Mouse (Mus musculus): ENCODE measurements around the gene Art4. TPM values are rescaled to one million over a fixed set of nuclear protein-coding genes. Genes with fewer than 3 reads are reported as not detected.

The Art4 gene
- polyA plus RNA-seq, 1 experiment, result 12.8 TPM

DNA sequence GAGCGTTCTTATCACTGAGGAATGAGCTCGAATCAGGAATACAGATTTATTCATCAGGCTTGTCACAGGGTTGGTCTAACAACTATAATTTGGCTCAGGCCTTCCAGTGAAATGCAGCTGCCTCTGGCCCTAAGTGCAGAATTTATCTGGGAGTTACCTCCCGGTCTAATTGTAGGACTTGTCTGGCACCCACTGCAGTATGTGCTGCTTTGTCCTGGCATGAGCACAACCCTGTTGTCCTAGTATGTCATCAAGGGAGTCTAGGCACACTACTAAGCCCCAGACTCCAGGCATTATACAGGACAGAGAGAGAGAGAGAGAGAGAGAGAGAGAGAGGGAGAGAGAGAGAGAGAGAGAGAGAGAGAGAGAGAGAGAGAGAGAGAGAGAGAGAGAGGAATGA lies 20.2 kb downstream of the Art4 start:
- TF ChIP-seq CTCF (IDR thresholded peaks at IDR 0.05; ENCODE audit: borderline replicate concordance, control insufficient read depth, extremely low read depth, insufficient read depth, low read length, poor library complexity) (no peak), POLR2A (IDR thresholded peaks at IDR 0.05; ENCODE audit: control insufficient read depth, extremely low read depth, insufficient read depth, low read length, poor library complexity) (no peak)
- 93% methylated on average over 3 of the region's 3 CpGs for WGBS
- no peak for DNase-seq
- Histone ChIP-seq H3K36me3 (ENCODE audit: control insufficient read depth, insufficient read depth, low read length) (no peaks in the 10 kb centered on the region), H3K27ac (ENCODE audit: control insufficient read depth, insufficient read depth, low read length) (no peak overlapping the region), H3K4me1 (replicated peaks; ENCODE audit: control insufficient read depth, insufficient read depth, low read length) (0 out of 2 replicates have a peak, but pooled peaks cover 2% of the 10 kb centered on the region), H3K4me3 (ENCODE audit: control insufficient read depth, insufficient read depth, low read length) (no peak overlapping the region), H3K27me3 (ENCODE audit: control insufficient read depth, insufficient read depth, low read length) (no peaks in the 10 kb centered on the region)

DNA sequence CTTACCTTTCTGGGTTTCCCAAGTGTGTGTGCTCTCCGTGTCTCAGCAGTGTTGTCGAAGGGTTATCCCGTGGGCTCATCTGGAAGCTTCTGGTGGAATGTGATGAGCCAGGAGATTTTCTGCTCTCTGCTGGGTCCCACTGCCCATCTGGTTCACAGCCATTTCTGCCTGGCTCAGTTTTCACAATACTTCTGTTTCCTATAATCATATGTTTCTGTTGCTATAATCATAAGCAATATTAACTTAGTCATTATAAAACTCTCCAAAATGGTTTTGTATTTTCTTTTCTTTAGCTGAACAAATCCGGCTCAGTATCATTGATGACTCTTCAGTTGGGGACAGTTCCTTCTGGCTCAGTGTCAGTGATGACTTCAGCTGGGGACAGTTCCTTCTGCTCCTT lies 22.2 kb downstream of the Art4 start, which contains the start of gene Smco3:
TSS of gene Smco3 (minus strand) at position 101 of the 400 bp plus-strand sequence.
- TF ChIP-seq POLR2A (IDR thresholded peaks at IDR 0.05; ENCODE audit: control insufficient read depth, extremely low read depth, insufficient read depth, low read length, poor library complexity) (no peak), CTCF (IDR thresholded peaks at IDR 0.05; ENCODE audit: borderline replicate concordance, control insufficient read depth, extremely low read depth, insufficient read depth, low read length, poor library complexity) (no peak)
- DNase-seq, result no peak
- Histone ChIP-seq H3K4me3 (ENCODE audit: control insufficient read depth, insufficient read depth, low read length) (no peak within 1 kb of the TSS), H3K27me3 (ENCODE audit: control insufficient read depth, insufficient read depth, low read length) (no peaks in the 10 kb centered on the region), H3K36me3 (ENCODE audit: control insufficient read depth, insufficient read depth, low read length) (no peaks in the 10 kb centered on the region), H3K4me1 (replicated peaks; ENCODE audit: control insufficient read depth, insufficient read depth, low read length) (peaks cover 15% of the 10 kb centered on the region), H3K27ac (ENCODE audit: control insufficient read depth, insufficient read depth, low read length) (no peak within 1 kb of the TSS)
- 90% methylated on average over 4 of the region's 4 CpGs for WGBS

DNA sequence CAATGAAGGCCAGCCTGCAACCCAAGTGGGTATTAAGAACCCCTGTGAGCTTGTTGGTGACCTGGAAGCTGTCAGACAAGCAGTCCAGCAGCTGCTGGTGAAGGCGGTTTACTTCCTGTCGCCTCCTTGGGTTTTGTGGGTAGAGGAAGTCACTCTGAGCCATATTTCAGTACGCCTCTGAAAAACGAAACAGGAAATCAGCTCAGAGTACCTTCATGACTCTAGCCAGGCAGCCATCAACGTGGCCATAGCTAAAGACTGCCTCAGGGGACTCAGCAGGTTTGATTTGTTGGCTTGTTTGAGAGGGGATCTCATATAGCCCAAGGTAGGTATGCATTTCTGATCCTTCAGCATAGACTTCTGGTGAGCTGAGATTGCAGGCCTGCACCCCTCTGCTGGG lies 25.8 kb downstream of the Art4 start:
- 8% methylated on average over 5 of the region's 5 CpGs for WGBS
- no peak for TF ChIP-seq CTCF (IDR thresholded peaks at IDR 0.05; ENCODE audit: borderline replicate concordance, control insufficient read depth, extremely low read depth, insufficient read depth, low read length, poor library complexity)
- no peak for TF ChIP-seq POLR2A (IDR thresholded peaks at IDR 0.05; ENCODE audit: control insufficient read depth, extremely low read depth, insufficient read depth, low read length, poor library complexity)
- no peak overlapping the region for H3K4me3 ChIP-seq (ENCODE audit: control insufficient read depth, insufficient read depth, low read length)
- DNase-seq, result peak; percentile 43
- no peaks in the 10 kb centered on the region for H3K27me3 ChIP-seq (ENCODE audit: control insufficient read depth, insufficient read depth, low read length)
- H3K36me3 ChIP-seq (ENCODE audit: control insufficient read depth, insufficient read depth, low read length), result no peaks in the 10 kb centered on the region
- H3K4me1 ChIP-seq (replicated peaks; ENCODE audit: control insufficient read depth, insufficient read depth, low read length), result peaks cover 15% of the 10 kb centered on the region
- H3K27ac ChIP-seq (ENCODE audit: control insufficient read depth, insufficient read depth, low read length), result peak overlapping the region; percentile 60

DNA sequence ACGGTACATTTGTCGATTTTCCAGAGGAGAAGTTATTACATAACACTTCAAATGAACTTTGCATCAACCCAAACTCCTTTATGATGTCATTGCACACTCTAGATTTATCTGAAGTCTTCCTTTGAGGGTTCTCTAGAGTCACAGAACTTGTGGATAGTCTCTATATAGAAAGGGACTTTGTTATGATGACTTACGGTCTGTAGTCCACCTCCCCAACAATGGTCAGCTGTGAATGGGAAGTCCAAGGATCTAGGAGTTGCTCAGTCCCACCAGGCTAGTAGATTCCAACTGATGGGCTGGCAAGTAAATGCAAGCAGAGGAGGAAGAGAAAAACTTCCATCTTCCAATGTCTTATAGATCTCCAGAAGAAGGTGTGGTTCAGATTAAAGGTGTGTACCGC lies 28.9 kb downstream of the Art4 start:
- TF ChIP-seq POLR2A (IDR thresholded peaks at IDR 0.05; ENCODE audit: control insufficient read depth, extremely low read depth, insufficient read depth, low read length, poor library complexity) (no peak), CTCF (IDR thresholded peaks at IDR 0.05; ENCODE audit: borderline replicate concordance, control insufficient read depth, extremely low read depth, insufficient read depth, low read length, poor library complexity) (no peak)
- 39% methylated on average over 4 of the region's 4 CpGs for WGBS
- DNase-seq, result no peak
- H3K36me3 ChIP-seq (ENCODE audit: control insufficient read depth, insufficient read depth, low read length), result peaks cover 16% of the 10 kb centered on the region
- H3K27me3 ChIP-seq (ENCODE audit: control insufficient read depth, insufficient read depth, low read length), result no peaks in the 10 kb centered on the region
- H3K4me3 ChIP-seq (ENCODE audit: control insufficient read depth, insufficient read depth, low read length), result no peak overlapping the region
- no peak overlapping the region for H3K27ac ChIP-seq (ENCODE audit: control insufficient read depth, insufficient read depth, low read length)
- H3K4me1 ChIP-seq (replicated peaks; ENCODE audit: control insufficient read depth, insufficient read depth, low read length), result peaks cover 15% of the 10 kb centered on the region

DNA sequence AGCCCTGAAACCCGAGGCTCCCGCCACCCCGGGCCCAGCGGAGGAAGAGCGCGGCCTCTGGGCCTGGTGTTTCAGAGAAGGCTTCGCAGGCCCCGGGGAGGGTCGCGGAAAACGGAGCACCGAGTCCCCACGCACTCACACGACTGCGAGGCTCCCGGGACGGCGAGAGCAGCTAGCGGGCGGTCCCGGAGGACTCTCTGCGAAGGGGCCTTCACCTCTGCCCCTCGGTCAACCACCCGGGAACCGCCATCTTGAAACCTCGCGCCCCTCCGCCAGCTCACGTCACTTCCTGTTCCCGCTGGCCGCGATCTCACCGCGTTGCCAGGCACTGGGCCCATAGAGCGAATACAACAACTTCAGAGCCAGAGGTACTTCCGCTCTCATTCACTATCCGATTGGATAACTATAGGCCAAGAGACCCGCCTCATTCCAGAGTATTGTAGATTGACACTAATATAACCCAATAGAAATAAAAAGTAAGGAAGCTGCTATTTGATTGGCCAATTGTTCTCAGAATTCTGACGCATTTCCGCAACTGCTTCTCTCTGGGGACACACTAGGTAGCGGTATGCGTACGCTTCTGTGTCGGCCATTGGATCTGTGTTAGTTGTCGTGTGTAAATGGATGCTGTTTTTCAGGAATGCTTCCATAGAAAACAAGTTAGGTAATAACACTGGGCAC lies 29.5 kb downstream of the Art4 start, which contains the start of gene Wbp11:
TSS of gene Wbp11 (minus strand) at position 353 of the 681 bp plus-strand sequence.
- WGBS, result under 1% methylated on average over 45 of the region's 45 CpGs
- peak; percentile 66; the same call in 1 of the 2 replicates for TF ChIP-seq POLR2A (IDR thresholded peaks at IDR 0.05; ENCODE audit: control insufficient read depth, extremely low read depth, insufficient read depth, low read length, poor library complexity)
- no peak for TF ChIP-seq CTCF (IDR thresholded peaks at IDR 0.05; ENCODE audit: borderline replicate concordance, control insufficient read depth, extremely low read depth, insufficient read depth, low read length, poor library complexity)
- peak; percentile 92 for DNase-seq
- peaks cover 17% of the 10 kb centered on the region for H3K36me3 ChIP-seq (ENCODE audit: control insufficient read depth, insufficient read depth, low read length)
- H3K27ac ChIP-seq (ENCODE audit: control insufficient read depth, insufficient read depth, low read length), result no peak within 1 kb of the TSS
- no peaks in the 10 kb centered on the region for H3K27me3 ChIP-seq (ENCODE audit: control insufficient read depth, insufficient read depth, low read length)
- H3K4me3 ChIP-seq (ENCODE audit: control insufficient read depth, insufficient read depth, low read length), result peak within 1 kb of the TSS; percentile 80
- peaks cover 15% of the 10 kb centered on the region for H3K4me1 ChIP-seq (replicated peaks; ENCODE audit: control insufficient read depth, insufficient read depth, low read length)

DNA sequence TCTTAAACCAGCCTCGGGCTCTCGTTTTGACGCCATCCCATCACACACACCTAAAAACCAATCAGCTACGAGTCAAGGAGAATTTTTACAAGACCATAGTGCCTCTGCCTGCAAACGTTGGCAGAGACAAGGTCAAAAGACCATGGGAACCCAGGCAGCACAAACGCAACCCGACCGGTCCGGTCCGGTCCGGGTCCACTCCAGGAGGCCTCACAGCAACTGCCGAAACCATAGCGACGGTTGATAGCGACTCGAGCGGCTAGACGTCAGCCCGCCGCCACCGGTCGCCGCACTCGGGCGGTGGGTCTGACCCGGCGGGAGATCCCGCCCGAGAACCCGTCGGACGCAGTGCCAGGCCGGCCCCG lies 30.0 kb downstream of the Art4 start, which contains the start of gene BC049715:
TSS of gene BC049715 (plus strand) at position 111 of the 365 bp plus-strand sequence.
- TF ChIP-seq CTCF (IDR thresholded peaks at IDR 0.05; ENCODE audit: borderline replicate concordance, control insufficient read depth, extremely low read depth, insufficient read depth, low read length, poor library complexity) (no peak), POLR2A (IDR thresholded peaks at IDR 0.05; ENCODE audit: control insufficient read depth, extremely low read depth, insufficient read depth, low read length, poor library complexity) (no peak)
- no peak for DNase-seq
- H3K27ac ChIP-seq (ENCODE audit: control insufficient read depth, insufficient read depth, low read length), result no peak within 1 kb of the TSS
- H3K4me3 ChIP-seq (ENCODE audit: control insufficient read depth, insufficient read depth, low read length), result peak within 1 kb of the TSS; percentile 80
- peaks cover 22% of the 10 kb centered on the region for H3K36me3 ChIP-seq (ENCODE audit: control insufficient read depth, insufficient read depth, low read length)
- no peaks in the 10 kb centered on the region for H3K27me3 ChIP-seq (ENCODE audit: control insufficient read depth, insufficient read depth, low read length)
- H3K4me1 ChIP-seq (replicated peaks; ENCODE audit: control insufficient read depth, insufficient read depth, low read length), result peaks cover 14% of the 10 kb centered on the region
- WGBS, result under 1% methylated on average over 34 of the region's 34 CpGs

All from thymus, adult 2 months (tissue).